Mouse (Mus musculus) adrenal gland, postnatal 14 days (tissue): ENCODE results near the gene Zfp644. TPM values are rescaled to one million over a fixed set of nuclear protein-coding genes. Genes with fewer than 3 reads are reported as not detected.
A peak's percentile ranks its signal among the peaks of the same experiment; 100 is the strongest.

ENCODE experiments used
- DNase-seq: peaks from one replicate; pipeline ENCODE4 v3.0.0; 2021; ENCODE audit warnings: mixed read lengths
- total RNA-seq: library from RNA; stranded (reverse); gene quantifications from 2 replicates; pipeline ENCODE4 v1.2.3, GENCODE M21; 2021

The Zfp644 gene
- total RNA-seq, 1 experiment from 2014 or later: 62.4 TPM

- no peak for DNase-seq
Measured at GRCm38 (mm10) chr5:106664910-106665309, 32.2 kb downstream of the Zfp644 start.

DNA sequence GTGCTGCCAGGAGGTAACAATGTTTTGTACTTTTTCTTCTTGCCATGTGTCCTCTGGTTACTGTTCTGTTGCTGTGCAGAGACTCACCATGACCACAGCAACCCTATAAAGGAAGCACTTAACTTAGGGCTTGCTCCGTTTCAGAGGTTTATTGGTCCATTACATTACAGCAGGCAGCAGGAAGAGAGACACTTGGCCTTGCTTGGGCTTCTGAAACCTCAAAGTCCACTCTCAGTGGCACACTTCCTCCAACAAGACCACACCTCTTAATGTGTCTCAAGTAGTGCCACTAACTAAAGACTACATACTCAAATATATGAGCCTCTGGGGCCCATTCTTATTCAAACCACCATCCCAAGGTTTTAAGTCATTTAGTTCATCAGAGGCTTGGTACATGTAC is 36.2 kb downstream of the Zfp644 start:
- DNase-seq: no peak

GRCm38 (mm10) chr5:106652790-106653328 is 44.2 kb downstream of the Zfp644 start:
- no peak for DNase-seq

- DNase-seq: no peak
Measured at GRCm38 (mm10) chr5:106652220-106652753, 44.8 kb downstream of the Zfp644 start.

- DNase-seq: no peak
Measured at GRCm38 (mm10) chr5:106649995-106650394, 47.1 kb downstream of the Zfp644 start.

- DNase-seq: no peak
Measured at GRCm38 (mm10) chr5:106649441-106649840, 47.6 kb downstream of the Zfp644 start.

- no peak for DNase-seq
Measured at GRCm38 (mm10) chr5:106643434-106643833, 53.7 kb downstream of the Zfp644 start.

- no peak for DNase-seq
Measured at GRCm38 (mm10) chr5:106641876-106642275, 55.2 kb downstream of the Zfp644 start.

DNA sequence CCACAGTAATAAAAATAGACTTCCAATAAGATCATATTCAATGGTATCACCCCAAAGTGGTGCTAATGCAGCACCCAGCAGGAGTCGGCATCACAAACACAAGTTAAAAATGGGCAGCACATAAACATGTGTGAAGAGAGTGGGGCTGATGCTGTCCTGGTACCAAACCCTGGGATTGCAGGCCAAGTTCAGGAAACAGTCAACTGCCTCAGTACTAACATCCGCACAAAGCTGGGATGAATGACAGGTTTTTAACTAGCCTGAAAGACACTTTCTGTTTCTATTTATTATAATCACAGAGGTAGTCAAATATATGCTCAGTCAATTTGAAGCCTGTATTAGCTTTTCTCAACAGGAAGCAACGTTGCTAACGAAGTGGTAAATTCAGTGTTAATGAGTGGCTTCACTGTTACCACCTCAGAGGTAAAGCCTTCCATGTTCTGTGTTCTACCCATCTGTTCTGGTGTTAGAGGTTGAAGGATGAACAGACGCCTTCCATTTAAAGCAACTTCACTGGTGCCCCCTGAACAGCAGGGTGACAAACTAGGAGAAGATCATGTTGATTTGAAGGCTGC is 56.8 kb downstream of the Zfp644 start:
- no peak for DNase-seq

- DNase-seq: no peak
Measured at GRCm38 (mm10) chr5:106639627-106640026, 57.5 kb downstream of the Zfp644 start.

- DNase-seq: no peak
Measured at GRCm38 (mm10) chr5:106636423-106636946, 60.6 kb downstream of the Zfp644 start.

DNA sequence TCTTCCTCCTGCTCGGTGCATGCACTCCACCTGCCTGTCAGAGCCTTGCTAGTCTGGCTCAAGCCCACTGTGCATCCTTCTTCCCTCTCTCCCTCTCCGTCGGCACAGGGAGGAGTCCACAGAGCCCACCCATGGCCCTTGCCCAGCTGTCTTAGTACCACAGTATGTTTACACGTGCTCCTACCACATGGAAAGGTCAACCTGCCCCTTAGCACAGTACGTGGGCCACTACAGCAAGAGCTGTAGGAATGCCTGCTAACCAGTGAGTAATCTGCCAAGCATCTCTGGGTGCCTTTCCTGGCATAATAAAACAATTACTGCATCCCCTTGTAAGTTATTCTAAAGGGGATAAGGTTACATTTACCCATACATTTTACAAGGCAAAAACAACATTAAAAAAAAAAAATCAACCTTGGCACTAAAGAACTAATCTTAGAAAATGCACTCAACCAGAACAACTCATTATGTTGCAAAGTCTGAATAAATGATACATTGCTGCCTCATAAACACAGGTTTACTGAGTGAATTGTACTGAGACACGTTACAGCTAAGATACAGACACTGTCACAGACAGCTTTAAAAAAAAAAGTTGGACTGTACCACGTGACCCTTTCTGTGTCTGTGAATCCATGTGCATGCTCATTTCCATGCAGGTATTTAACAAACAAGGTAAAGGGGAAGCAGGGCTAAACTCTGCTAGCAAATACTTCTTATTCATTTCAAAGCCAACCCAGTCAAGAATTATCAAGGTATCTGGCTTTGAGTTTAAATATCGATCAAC is 68.5 kb downstream of the Zfp644 start:
- DNase-seq: no peak

- DNase-seq: peak; percentile 15
Measured at GRCm38 (mm10) chr5:106623337-106623736, 73.8 kb downstream of the Zfp644 start.

GRCm38 (mm10) chr5:106622193-106622592 is 74.9 kb downstream of the Zfp644 start:
- DNase-seq: no peak

- no peak for DNase-seq
Measured at GRCm38 (mm10) chr5:106620446-106620845, 76.6 kb downstream of the Zfp644 start.

DNA sequence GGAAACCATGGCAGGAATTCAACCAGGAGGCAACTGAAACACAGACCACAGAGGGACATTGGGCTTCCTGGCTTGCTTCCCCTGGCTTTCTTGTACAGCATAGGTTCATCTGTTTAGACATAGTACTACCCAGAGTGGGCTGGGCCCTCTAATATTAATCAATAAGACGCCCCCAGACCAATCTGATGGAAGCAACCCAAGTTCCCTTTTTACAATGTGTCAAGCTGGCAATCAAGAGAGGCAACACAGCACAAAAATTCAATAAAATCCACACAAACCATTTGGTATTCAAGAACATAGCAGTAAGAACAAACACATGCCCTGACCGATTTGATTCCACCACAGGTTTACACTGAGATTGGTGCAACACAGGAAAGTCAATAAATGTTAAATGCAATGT is 82.1 kb downstream of the Zfp644 start:
- DNase-seq: no peak

- DNase-seq: no peak
Measured at GRCm38 (mm10) chr5:106614570-106614969, 82.5 kb downstream of the Zfp644 start.

DNA sequence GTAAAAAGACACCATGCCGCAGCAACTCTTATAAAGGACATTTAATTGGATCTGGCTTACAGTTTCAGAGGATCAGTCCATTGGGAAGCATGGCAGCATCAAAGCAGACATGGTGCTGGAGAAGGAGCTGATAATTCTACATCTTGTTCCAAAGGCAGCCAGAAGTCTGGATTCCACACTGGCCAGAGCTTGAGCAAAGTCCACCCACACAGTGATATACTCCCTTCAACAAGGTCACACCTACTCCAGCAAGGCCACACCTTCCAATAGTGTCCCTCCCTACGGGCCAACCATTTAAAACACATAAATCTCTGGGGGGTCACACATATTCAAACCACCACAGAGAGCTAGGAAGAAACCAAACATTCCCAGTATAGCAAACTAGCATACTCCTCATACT is 84.9 kb downstream of the Zfp644 start:
- DNase-seq: no peak

DNA sequence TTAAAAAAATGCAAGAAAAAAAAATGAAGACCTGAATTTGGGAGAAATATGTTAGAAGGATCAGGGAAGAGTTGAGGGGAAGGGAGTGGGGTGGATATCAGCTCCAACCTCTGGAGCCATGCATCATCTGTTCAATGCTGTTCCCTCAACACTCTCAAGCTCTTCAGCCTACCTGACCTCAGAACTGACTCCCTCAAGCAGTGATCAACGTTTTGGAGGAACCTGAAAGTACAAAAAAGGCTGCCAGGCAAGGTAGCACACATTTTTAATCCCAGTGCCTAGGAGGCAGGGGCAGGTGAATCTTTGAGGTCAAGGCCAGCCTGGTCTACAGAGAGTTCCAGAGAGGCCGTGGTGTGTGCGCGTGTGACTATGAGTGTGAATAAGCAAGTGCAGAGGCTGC is 88.3 kb downstream of the Zfp644 start, which contains the start of gene Gm17304:
Gene Gm17304, plus strand, starts transcription at position 301 of the 400 bp plus-strand sequence.
- no peak for DNase-seq

DNA sequence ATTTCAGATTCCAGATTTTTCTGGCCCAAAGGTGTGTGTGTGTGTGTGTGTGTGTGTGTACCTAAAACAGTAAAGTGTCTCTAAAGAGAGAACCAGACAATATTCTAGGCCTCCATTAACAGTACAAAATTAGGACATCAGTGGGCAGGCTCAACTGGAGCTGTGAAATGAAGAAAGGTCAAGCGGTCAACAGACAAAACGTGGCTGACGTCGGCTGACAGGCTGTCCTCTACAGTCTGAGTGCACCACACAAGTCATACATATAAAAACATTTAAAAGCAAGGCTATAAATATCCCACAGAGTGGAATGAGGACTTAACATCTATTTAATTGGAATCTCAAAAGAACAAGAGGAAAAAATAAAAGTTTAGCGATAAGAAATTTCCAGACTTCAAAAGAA is 90.0 kb downstream of the Zfp644 start:
- DNase-seq: no peak

DNA sequence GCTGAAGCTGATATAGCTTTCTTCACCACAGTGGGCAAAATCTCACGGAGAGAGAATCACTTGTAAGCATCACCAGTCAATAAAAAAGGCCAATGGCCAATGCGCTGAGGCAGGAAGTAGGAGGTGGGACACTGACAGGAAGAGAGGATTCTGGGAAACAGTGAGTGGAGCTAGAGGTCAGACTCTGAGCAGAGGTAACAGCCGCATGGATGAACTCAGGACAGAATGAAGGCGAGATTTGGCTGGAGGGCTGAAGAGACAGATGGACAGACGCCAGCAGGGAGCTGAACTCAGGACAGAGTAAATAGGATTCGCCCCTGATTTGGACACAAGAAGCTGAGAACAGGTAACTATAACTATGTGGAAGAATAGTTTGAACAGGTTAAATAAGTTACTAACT is 92.0 kb downstream of the Zfp644 start:
- no peak for DNase-seq

DNA sequence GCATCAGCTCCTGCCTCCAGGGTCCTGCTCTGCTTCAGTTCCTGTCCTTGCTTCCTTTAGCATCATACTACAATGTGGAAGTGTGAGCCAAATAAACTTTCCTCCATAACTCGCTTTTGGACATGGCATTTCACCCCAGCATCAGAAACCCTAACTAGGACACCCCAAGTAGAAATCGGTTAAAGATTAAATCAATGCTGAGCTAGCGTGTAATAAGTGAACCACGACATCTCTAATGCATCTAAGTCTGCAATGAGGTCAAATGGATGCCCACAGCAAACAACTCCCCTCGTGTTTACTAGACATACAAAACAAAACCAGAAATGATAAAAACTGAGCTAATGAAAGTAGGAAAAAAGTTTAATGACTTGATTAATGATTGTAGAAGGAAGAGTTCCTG is 92.7 kb downstream of the Zfp644 start:
- DNase-seq: no peak

DNA sequence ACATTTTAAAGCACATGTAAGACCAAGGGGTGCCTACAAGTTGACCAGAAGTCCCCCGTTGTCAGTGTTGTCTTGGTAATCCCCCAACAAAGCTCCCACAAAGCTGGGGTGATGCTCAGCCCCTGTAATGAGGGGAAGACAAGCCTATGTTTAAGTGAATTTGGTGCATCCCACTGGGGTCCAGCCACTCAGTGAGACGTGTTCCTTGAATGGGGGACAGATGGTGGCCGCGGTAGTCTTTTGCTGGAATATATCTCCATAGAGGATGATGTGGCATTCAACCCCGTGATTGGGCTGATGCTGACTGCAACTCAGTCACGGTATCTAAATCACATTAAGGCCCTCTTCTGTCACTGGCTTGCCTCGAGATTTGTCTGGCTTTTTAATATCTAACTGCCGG is 97.6 kb downstream of the Zfp644 start:
- DNase-seq: no peak
